Mouse (Mus musculus) spleen, postnatal 36 days (tissue): ENCODE data around the gene Ppp4r1.

ENCODE experiments used
- DNase-seq, 2 experiments: peaks; one replicate each; pipeline ENCODE4 v3.0.0; 2022; ENCODE audit warnings: low spot score in 2 of 2, mixed read lengths in 1 of 2

Gene Ppp4r1

DNA sequence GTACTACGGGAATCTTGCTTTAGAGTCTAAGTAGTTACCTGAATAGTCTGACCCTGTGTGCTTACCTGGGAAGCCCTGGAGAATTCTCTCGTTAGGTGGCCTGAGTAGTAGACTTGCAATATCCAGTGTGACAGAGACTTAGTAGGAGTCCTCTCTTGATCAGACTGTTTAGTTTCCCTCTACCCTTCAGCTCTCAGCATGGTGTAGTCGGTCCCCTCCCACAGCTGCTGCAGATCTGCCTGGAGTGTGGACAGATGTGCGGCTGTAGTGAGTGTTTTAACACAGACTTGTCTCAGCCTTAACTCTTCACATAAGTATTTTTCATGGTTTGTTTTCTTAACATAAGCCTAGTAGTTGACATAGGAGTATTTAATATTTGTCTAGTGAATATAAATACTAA lies 19.7 kb downstream of the Ppp4r1 start:
- no peak for DNase-seq

DNA sequence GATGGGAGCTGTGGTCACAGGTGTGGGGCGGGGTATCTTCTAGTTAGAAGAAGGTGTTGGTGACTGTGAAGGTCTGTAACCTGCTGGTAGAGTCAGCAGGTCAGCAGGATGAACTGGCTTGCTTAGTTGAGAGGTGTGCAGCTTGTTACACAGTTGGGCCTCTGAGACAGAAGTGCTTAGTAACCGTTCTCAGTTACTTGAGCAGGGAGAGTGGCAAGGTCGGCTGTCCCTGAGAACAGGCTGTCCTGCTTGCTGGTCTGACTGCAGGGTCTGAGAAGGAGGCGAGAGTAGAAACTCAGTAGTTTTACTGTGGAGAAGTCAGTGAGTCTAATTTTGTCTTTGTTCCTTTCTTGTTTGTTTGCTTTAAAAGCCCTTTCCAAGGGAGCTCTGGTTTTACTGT lies 23.6 kb downstream of the Ppp4r1 start:
- no peak for DNase-seq

DNA sequence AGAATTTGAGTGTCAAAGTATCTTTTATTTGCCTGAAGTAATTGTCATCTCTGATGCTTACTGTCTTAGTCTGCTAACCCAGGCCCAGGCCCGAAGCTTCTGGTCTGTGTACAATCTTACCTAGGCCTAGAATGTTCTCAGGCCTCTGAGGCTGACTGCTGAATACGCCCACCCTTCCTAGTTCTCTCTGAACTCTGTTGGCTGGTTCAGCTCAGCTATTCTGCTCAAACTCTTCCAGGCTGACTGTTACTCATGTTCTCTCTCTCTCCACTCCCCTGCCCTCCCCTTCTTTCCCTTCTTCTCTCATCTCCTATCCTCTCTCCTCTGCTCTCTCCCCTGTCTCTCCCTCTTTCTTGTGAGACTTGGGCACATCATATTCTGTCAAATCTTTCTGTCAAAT lies 24.0 kb downstream of the Ppp4r1 start:
- no peak for DNase-seq

DNA sequence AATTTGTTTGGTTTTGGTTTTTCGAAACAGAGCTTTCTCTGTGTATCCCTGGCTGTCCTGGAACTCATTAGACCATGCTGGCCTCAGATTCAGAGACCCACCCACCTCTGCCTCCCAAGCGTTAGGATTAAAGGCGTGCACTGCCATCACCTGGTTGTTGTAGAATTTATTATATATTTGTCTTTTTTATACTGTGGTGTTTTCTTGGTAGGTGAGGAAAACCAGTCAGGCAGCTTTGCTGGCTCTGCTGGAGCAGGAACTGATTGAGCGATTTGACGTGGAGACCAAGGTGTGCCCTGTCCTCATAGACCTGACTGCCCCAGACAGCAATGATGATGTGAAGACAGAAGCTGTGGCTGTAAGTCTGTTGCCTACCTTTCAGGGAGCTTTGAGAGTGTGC lies 28.7 kb downstream of the Ppp4r1 start:
- no peak for DNase-seq

DNA sequence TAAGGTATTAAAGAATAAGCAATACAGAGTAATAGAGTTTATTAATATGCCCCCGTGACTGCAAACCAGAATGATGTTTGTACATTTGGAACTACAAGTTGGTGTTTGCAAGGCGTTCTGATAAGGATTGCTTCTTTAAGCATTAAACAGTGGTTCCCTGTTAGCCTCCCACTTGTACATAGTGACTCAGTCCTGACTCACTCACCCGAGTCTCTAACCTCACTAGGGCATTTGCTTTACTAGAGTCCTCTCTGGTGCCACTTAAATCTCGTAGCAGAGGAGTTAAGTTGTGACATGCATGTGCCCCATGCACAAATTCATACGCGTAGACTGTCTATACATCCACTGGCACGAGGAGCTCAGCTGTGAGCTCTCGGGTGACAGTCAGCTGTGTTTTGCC lies 31.4 kb downstream of the Ppp4r1 start:
- no peak for DNase-seq

DNA sequence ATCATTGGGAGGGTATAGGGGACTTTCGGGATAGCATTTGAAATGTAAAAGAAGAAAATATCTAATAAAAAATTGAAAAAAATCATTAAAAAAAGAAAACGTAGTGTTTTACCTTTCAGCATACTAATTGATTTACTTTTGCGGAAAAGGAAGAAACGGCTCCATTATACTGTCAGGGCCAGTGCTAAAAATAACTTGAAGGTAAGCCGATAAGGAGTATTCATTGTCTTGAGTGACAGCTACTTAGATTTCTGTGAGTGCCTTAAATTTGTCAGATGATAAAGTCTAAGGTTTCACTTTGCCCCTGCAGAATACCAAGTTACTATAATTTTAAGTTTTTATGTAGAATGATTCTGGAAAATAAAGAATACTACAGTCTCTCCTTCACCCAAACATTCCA lies 37.8 kb downstream of the Ppp4r1 start:
- DNase-seq: no peak

DNA sequence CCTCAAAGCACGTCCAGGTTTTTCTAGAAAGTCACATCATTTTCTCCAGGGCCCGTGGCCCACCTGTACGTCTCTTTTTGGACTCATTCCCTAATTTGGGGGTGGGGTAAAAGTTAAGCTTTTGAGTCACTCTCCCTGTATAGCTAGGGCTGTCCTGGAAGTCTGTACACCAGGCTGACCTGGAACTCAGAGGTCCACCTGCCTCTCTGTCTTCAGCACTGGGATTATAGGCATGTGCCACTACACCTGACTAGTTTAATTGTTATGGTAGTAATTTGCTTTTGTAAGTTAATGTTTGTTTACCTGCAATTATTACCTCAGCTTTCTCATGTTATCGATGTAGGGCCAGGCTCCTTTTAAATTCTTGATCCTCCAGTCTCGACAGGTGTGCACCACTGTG lies 40.0 kb downstream of the Ppp4r1 start:
- no peak for DNase-seq

DNA sequence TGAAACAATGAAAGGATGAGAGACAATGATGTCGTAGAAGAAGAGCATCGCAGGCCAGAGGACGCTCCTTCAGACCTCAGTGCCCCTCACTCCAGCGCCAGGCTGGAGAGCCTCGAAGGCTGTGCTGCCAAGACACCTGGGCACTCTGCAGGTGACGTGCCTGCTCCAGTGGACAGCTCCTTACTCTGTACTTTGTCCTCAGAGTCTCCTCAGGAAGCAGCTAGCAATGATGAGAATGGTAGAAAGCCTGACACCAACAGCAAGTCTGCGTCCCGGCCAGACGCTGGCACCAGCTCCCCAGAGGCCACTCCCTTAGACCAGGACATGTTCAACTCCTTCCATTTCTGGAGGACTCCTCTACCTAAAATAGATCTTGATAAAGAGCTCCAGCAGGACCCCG lies 41.9 kb downstream of the Ppp4r1 start:
- DNase-seq: no peak

DNA sequence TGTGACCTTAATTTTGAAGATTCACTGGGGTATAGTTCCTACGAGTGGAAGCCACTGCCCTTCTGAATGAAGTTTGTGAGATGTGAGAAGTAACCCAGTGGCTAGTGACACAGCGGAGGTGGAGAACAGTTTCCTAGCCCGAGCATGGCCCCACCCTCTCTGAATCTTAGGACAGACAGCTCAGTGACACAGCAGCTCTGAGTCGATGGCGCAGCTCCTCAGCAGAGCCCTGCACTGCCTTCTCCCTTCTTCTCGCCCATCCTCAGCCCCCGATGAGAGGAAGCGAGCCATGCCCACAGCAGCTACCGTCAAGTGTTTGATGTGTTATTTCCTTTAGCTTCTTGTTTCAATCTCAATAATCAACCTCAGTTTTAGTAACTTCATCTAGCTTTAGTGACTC lies 43.9 kb downstream of the Ppp4r1 start:
- no peak for DNase-seq

DNA sequence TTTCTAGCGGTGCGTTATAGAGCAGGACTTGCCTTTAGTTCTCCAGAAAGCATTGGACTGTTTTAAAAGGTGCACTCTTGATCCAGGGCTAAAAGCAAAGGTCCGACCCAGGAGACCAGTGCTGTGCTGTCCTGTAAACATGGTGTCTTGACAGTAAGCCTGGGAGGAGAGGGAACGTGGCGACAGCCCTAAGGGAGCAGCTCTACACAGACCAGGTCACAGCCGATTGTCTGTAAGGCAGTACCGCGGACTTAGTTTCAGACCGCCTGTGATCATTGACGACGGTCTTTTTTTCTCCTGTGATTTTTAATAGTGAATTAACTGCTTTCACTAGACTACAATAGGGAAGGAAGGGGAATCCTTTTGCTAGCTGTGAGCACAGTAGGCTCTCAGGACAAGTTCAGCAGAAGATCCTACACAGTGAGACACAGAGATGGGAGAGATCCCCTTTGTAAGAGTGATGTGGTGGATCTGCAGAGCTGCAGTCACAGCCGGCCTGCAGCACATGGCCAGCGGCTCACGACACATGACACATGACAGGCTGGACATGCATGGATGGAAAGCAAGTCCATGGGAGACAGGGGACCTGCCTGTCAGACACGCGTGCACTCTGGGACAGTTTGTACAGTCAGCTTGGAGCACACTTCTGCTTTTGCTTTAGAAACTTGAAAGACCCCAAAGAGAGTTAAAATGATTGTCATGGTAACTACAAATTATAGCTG lies 44.9 kb downstream of the Ppp4r1 start:
- no peak for DNase-seq

DNA sequence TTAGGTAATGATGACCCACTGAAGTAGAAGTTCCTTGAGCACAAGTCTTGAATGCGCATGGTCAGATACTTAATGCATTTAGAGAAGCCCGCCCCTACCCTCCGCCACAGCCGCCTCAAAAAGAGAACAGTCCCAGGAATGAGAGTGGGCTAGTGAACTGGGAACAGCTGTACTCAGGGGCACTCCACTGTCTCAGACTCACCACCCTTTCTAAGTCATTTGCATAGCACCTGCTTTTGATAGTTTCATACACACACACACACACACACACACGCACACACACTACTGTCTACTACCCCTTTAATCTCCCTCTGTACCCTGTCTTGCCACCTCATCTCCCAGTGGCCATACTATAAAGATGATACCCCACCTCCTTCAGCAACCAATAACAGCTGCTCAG lies 45.5 kb downstream of the Ppp4r1 start:
- no peak for DNase-seq

DNA sequence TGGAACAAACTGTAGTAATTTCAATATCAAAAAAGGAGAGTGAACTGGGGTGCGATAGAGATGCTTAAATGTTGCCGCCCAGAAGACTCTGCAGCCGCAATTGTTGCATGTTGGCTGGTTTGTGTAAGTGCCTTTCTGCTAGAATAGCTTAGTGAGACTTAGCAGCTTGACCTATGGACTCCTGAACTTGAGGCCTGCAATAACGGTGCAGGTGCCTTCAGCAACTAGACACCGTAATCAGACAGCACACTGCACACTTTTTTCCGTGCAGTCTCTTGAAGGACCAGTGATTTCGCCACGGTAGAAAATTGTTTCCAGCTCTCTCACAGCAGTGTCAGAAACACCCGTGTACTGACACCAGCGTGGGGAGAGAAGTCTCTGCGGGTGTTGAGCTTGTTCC lies 46.6 kb downstream of the Ppp4r1 start:
- DNase-seq: no peak

DNA sequence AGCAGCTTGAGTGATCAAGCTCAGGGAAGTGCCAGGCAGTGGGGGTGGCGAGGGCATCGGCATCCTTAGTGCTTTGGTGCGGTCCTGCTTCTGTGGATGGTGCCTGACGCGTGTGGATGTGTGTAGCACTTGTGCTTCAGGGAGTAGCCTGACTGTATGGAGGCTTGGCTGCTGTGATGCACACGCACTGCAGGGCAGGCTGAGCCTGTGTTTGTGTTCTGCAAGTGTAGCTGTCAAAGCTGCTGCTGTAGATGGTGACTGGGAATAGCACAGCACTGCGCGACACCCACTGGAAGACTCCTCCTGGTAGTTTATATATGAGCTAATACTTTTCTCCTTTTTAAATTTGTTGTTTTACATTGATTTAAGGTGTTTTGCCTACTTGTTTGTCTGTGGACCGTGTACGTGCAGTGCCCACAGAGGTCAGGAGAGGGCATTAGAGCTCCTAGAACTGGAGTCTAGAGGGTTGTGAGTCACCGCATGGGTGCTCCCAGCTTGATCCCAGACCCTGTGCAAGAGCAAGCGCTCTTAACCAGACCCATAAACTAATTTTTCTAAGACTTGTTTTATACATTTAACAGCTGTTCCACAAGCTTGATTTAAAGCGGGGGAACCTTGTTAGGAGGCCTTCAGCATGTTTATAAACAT lies 48.0 kb downstream of the Ppp4r1 start:
- no peak for DNase-seq

DNA sequence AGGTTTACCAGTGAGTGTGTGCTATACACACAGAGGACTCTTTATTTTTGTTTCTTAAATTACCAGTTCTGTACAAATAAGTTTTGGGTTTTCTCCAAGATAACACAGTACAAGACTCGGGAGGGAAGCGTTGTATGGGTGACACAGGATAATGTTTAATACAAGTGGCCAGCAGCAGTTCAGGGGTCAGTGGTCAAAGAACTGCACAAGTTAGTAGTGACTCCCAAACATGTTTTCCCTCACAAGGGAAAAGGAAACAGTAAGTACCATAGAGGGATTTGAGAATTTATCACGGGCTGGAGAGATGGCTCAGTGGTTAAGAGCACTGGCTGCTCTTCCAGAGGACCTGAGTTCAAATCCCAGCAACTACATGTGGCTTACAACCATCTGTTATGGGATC lies 51.5 kb downstream of the Ppp4r1 start:
- DNase-seq: no peak

DNA sequence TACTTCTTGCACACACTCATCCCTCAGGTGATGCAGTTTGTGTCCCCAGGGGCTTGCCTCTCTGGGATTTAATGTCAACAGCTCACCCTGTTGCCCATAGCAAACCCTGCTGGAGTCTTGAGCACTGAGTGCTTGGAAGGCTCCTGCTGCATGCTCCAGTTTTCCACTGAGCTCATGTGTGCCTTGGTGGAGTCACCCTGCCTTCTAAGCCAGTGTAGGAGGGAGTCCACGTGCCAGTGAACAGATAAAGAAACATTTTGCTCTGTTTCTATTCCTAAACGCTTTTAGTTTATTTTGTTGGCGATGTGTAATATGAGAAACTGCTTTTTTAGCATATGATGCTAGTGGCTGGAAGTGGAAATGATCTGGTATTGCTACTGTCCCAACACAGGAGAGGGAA lies 54.4 kb downstream of the Ppp4r1 start:
- DNase-seq: no peak

DNA sequence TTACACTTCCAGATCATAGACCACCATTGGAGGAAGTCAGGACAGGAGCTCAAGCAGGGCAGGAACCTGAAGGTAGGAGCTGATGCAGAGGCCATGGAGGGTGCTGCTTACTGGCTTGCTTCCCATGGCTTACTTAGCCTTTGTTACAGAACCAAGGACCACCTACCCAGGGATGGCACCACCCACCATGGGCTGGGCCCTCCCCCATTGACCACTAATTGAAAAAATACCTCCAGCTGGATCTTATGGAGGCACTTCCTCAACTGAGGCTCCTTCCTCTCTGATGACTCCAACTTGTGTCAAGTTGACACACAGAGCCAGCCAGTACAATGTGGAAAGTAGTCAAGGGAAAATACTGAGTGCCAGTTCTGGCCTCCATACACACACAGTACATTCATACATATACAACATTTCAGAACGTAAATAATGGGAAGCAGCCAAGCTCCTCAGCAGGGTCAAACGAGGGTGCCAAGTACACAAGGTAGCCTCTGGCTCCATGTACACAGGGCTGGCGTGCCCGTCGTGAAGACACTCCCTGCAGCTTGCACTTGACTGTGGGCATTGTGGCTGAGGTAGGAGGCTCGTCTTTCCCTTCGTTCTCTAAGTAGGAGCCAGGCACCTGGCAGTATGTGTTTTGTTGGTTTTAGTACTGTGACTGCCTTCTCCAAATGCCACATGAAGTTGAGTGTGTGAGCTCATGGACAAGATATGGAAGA lies 57.3 kb downstream of the Ppp4r1 start:
- no peak for DNase-seq

DNA sequence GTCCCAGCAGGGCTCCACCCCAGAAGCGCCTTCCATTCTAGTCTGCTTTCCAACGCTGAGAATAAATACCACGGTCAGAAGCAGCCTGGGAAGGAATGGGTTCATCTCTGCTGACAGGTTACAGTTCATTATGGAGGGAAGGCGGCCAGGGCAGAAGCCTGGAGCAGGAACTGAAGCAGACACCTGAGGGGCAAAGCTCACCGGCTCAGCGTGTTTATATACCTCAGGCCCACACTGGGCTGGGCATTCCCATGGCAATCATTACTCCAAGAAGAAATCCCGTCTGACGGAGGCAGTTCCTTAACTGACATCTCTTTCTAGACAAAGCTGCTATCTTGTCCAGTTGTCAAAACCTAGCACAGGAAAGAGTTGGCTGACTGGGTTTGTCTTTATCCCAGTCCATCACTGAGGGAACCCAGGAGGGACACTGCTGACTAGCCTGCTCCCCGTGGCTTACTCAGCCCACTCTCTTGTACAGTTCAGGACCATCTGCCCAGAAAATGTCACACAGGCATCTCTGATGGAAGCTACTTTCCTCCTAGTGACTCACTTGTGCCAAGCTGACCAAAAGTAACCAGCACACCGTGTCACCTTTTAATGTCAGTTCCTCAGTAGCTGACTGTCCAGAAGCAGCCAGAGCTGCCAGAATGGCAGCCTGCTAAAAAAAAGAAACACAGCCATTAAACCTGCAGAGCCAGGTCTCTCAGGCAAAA lies 60.5 kb downstream of the Ppp4r1 start:
- DNase-seq: no peak

DNA sequence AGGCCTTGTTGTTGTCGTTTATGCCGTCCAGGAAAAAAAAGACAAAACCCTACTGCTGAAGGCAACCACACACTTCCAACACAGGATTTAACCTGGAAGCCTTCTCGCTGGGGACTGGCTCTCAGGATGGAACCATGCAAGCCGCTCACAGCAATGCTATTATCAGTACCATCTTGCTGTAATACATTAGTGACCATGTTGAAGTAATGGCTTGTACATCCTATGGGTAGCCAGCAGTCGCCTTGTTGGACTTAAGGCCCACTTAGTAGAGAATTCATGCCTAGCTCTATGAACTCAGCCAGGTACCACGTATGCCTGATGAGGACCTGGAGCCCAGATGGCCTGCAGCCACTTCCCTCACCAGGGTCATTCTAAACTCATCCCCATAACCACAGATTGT lies 63.0 kb downstream of the Ppp4r1 start:
- no peak for DNase-seq

DNA sequence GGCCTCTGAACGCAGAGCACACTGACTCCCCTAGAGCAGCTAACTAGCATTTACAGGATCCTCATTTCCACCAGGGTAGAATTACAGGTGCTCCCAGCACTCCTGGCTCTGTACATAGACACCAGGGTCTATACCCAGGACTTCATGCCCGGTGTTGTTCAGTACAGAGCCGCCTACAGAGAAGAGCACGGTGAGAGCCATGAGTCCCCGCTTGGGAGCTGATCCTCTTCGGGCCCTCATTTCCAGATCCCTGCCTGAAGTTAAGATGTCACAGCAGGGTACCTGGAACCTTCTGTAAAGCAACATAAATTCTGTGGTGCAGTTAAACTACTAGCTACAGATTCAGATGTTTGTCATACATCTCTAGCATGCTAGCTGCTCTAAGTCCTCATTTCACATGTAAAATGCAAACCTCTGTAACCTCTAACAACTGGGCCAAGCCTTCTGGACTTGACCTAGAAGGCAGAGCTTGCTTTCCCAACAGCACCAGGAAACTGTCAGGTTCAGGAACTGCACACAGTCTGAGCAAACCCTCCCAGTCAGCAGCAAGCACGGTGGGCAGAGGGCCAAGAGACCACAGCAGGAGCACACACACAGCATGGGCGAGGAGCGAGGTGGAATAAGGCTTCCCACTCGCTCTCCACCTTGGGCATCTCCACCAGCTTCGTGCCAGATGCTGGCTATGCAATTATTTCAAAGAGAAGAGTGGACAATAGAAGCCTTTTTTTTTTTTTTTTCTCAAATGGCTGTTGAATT lies 65.5 kb downstream of the Ppp4r1 start:
- DNase-seq: no peak

DNA sequence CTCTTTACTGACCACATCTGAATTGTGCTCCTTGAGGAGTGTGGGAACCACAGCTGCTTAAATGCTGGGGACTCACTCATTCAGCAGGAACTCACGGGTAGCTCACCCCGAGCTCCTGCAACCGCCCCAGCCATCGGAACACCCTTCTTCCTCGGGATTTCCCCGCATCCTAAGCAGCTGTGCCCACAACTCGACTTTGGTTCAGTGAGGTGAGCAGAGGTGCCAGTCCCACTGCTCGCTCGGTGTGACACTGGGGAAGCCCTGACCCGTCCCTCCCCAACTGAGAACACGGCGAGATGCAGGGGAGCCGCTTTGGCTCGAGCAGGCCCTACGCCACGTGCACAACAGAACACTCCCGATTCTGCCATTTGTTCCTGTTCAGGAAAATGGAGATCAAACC lies 68.1 kb downstream of the Ppp4r1 start:
- no peak for DNase-seq

DNA sequence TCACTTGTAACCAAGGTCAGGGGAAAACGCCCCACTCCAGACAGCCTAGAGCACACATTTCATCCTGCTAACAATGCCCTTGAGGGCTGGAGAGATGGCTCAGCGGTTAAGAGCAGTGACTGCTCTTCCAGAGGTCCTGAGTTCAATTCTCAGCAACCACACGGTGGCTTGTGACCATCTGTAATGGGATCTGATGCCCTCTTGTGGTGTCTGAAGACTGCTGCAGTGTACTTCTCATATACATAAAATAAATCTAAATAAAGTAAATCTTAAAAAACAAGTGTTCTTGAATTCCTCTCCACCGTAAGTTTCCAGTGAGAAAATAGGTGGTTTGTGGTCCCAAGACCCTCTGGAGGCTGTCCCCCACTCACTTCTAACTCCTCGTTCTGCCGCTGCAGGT lies 69.4 kb downstream of the Ppp4r1 start:
- no peak for DNase-seq

DNA sequence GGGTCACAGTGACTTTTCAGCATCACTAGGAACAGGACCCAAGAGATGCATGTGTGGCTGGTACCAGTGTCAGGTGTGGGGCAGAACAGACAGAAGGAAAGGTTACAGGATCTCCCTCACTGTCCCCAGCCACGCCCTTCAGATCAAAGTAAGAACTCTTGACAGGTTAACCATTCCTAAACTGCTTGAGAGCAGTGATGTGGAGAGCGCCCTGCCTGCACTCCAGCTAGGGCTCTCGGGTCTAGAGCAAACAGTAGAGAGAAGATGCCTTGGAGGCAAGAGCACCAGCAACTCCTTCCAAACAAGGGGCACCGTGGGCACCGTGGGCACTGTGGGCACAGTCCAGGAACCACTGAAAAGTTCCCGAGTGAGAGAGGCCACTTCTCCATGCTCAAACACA lies 71.0 kb downstream of the Ppp4r1 start:
- DNase-seq: no peak
